Mouse (Mus musculus) hindbrain, embryonic 12.5 days (tissue): ENCODE measurements around the gene Pomt2. TPM values are rescaled to one million over a fixed set of nuclear protein-coding genes. Genes with fewer than 3 reads are reported as not detected.

Experiments used
- ATAC-seq: fragments of 200-750 bp; cut with Nextera tagmentation; 2 replicates; pipeline ENCODE4 v1.8.0; 2017; ENCODE audit warnings: moderate TSS enrichment; ENCODE audit not compliant: low FRiP score
- H3K27ac ChIP-seq: fragments of 300-500 bp; sonication (generic); 2 replicates; pipeline ENCODE4 v1.5.1; 2016; ENCODE audit warnings: mild to moderate bottlenecking
- H3K27me3 ChIP-seq: fragments of 300-500 bp; sonication (generic); 2 replicates; pipeline ENCODE4 v1.6.1; 2016; ENCODE audit warnings: mild to moderate bottlenecking
- H3K36me3 ChIP-seq: fragments of 300-500 bp; sonication (generic); 2 replicates; pipeline ENCODE4 v1.6.1; 2016; ENCODE audit warnings: mild to moderate bottlenecking
- H3K4me1 ChIP-seq: fragments of 300-500 bp; sonication (generic); 2 replicates; pipeline ENCODE4 v1.6.1; 2016
- H3K4me2 ChIP-seq: fragments of 300-500 bp; sonication (generic); replicated peaks from 2 replicates; pipeline ENCODE4 v1.6.1; 2016; ENCODE audit warnings: mild to moderate bottlenecking
- H3K4me3 ChIP-seq: fragments of 300-500 bp; sonication (generic); 2 replicates; pipeline ENCODE4 v1.5.1; 2016; ENCODE audit warnings: mild to moderate bottlenecking
- H3K9ac ChIP-seq: fragments of 300-500 bp; sonication (generic); 2 replicates; pipeline ENCODE4 v1.6.1; 2016; ENCODE audit warnings: mild to moderate bottlenecking, moderate library complexity
- H3K9me3 ChIP-seq: fragments of 300-500 bp; sonication (generic); replicated peaks from 2 replicates; pipeline ENCODE4 v1.6.1; 2016; ENCODE audit warnings: mild to moderate bottlenecking
- whole genome bisulfite sequencing: fragments of 180-500 bp; shearing (Covaris S2); methylation state at CpG from one replicate; pipeline ENCODE4 v1.1.7; 2016; 5-methylcytosine and 5-hydroxymethylcytosine counted together
- polyA plus RNA-seq: library from polyadenylated mRNA; unstranded; fragments of >200 nt; fragmentation: Nextera tagmentation; extraction: Ambion mirVana; gene quantifications from 2 replicates; pipeline ENCODE4 v1.2.1, GENCODE M21; 2016

The Pomt2 gene
- polyA plus RNA-seq, 1 experiment from 2014 or later = 16.2 TPM

DNA sequence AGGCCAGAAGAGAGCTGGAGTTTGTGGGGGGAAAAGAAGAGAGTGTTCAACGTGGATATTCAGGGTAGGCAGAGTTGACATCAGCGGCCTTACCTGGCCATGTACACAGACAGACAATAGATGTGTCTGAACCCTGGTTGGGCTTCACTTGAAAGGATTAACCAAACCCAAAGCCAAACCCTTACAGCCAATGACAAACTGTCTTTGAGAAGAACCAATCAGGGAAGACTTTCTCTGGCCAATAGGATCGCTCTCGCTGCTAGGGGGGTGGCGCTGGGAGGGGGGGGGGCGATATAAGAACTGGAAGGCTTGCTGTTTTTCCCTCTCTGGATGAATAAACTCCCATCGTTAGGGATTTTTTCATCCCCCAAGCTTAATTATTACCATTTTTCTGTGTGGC, 60.5 kb downstream of the Pomt2 start:
- WGBS = 63% methylated on average over 7 of the region's 7 CpGs
- no peaks in the 10 kb centered on the region for H3K4me1 ChIP-seq
- no peaks in the 10 kb centered on the region for H3K9me3 ChIP-seq
- H3K4me2 ChIP-seq = no peak overlapping the region
- ATAC-seq = no peak
- H3K27ac ChIP-seq = no peak overlapping the region
- no peak overlapping the region for H3K9ac ChIP-seq
- H3K4me3 ChIP-seq = no peak overlapping the region
- no peaks in the 10 kb centered on the region for H3K36me3 ChIP-seq
- no peaks in the 10 kb centered on the region for H3K27me3 ChIP-seq

DNA sequence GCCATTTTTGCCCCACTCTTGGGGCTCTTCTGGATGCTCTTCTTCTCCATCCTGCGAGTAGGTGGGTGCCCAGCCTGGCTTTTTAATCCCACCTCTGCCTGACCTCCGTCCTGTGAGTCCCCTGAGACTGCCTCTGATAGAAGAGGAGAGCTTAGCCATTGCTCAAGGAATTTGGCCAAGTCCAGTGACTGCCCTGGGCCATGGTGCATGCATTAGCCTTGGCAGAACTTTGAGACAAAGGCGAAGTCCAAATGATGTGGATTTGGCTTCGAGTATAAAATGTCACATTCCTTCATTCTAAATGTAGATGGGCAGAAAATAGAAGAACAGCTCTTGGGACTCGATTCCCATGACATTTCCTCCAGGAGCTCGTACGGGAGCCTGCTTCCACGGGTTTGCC, 65.0 kb downstream of the Pomt2 start:
- Histone ChIP-seq H3K9ac (no peak overlapping the region), H3K4me2 (no peak overlapping the region), H3K36me3 (no peaks in the 10 kb centered on the region), H3K4me3 (no peak overlapping the region), H3K4me1 (no peaks in the 10 kb centered on the region), H3K27me3 (no peaks in the 10 kb centered on the region), H3K9me3 (no peaks in the 10 kb centered on the region), H3K27ac (no peak overlapping the region)
- no peak for ATAC-seq
- 83% methylated on average over 8 of the region's 8 CpGs for WGBS

DNA sequence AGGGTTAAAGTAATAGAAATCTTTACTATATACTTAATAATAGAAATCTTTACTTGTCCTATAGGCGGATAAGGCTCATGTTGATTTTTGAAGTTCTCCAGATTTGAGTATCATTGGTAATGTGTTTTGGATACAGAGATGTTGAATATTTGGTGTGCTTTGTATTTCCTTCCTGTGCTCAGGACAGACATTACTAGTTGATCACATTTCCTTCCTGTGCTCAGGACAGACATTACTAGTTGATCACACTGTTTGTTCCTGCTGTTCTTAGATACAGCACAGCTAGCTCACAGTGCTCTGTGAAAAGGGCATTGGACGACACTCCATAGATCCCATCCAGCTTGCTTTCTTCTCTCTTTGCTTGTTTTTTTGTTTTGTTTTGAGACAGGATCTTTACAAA, 71.2 kb downstream of the Pomt2 start:
- Histone ChIP-seq H3K4me3 (no peak overlapping the region), H3K4me1 (no peaks in the 10 kb centered on the region), H3K36me3 (no peaks in the 10 kb centered on the region), H3K27ac (no peak overlapping the region), H3K27me3 (no peaks in the 10 kb centered on the region), H3K9me3 (no peaks in the 10 kb centered on the region), H3K9ac (no peak overlapping the region), H3K4me2 (no peak overlapping the region)
- 92% methylated on average over 2 of the region's 2 CpGs for WGBS
- ATAC-seq = no peak

GRCm38 (mm10) chr12:87070520-87070919, 77.2 kb downstream of the Pomt2 start:
- ATAC-seq = no peak
- 69% methylated on average over 5 of the region's 5 CpGs for WGBS
- Histone ChIP-seq H3K36me3 (no peaks in the 10 kb centered on the region), H3K27me3 (no peaks in the 10 kb centered on the region), H3K9ac (no peak overlapping the region), H3K9me3 (no peaks in the 10 kb centered on the region), H3K4me2 (no peak overlapping the region), H3K4me3 (no peak overlapping the region), H3K4me1 (no peaks in the 10 kb centered on the region), H3K27ac (no peak overlapping the region)

DNA sequence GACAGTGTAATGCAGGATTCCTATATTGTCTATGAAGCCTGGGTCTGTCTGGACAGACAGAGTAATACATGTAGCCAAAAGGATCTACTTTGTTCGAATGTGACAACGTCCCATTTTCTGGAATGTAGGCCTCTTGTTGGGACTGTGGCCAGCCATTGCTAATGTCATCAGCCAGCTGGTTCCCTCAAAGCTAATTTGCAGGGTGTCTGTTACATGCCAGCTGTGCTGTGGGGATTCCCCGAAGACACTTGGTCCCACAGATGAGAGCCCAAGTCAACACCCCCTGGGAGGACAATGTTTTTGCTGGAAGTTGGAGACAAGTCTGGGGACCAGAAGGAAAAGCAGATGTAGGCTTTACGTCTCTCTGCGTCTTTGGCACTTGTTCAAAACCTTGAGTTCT, 81.3 kb downstream of the Pomt2 start:
- ATAC-seq = no peak
- whole genome bisulfite sequencing = 90% methylated on average over 5 of the region's 5 CpGs

DNA sequence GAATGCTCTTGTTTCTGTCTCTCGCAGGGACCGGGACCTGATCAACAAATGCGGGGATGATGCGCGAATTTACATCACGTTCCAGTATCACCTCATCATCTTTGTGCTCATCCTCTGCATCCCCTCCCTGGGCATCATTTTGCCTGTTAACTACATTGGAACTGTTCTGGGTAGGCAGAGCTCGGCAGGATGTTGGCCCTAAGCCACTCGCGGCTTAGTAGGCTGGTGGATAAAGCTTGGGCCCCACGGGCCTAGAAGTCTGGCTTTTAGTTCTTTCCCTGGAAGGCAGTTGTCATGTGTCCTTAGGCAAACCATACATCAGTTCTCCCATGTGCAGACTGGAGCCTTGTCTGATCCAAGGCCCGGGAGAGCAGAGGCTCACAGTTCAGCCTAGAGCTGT, 82.3 kb downstream of the Pomt2 start:
- Histone ChIP-seq H3K27me3 (no peaks in the 10 kb centered on the region), H3K36me3 (no peaks in the 10 kb centered on the region), H3K9ac (no peak overlapping the region), H3K27ac (no peak overlapping the region), H3K4me3 (no peak overlapping the region), H3K4me2 (no peak overlapping the region), H3K9me3 (no peaks in the 10 kb centered on the region), H3K4me1 (no peaks in the 10 kb centered on the region)
- 93% methylated on average over 11 of the region's 11 CpGs for WGBS
- ATAC-seq = no peak

More for the DNA sequence above, 81.3 kb downstream of the Pomt2 start:
- no peaks in the 10 kb centered on the region for H3K27me3 ChIP-seq
- H3K36me3 ChIP-seq = no peaks in the 10 kb centered on the region
- H3K9ac ChIP-seq = no peak overlapping the region
- no peak overlapping the region for H3K4me2 ChIP-seq
- H3K9me3 ChIP-seq = no peaks in the 10 kb centered on the region
- H3K4me3 ChIP-seq = no peak overlapping the region
- no peak overlapping the region for H3K27ac ChIP-seq
- no peaks in the 10 kb centered on the region for H3K4me1 ChIP-seq

DNA sequence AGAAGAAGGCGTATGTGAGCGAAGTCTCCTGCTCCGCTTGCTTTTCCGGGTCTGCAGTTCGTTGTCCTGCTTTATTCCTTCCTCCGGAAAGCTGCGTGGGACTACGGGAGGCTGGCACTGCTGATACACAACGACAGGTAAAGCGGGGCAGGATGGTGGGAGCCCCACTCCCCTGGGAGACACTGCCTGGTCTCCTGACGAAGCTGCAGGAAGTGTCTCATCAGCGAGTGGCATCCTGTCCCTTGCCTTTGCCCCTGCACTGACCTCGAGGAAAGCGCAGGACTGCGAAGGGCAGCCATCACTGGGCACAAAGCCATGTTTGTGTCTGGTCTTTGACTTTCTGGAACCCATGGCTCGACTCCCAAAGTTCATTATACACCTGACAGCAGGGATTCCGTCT, 90.7 kb downstream of the Pomt2 start:
- no peaks in the 10 kb centered on the region for H3K9me3 ChIP-seq
- no peak for ATAC-seq
- no peak overlapping the region for H3K9ac ChIP-seq
- no peak overlapping the region for H3K4me2 ChIP-seq
- H3K27me3 ChIP-seq = peaks cover 10% of the 10 kb centered on the region
- 0 out of 2 replicates have a peak, but pooled peaks cover 3% of the 10 kb centered on the region for H3K4me1 ChIP-seq
- H3K27ac ChIP-seq = no peak overlapping the region
- 68% methylated on average over 17 of the region's 17 CpGs for WGBS
- no peak overlapping the region for H3K4me3 ChIP-seq
- H3K36me3 ChIP-seq = no peaks in the 10 kb centered on the region

Other genes starting within 250 kb of the Pomt2 start
- 41.1 and 46.9 TPM in 2 replicates for gene Cipc, start 200.9 kb downstream of the Pomt2 start, polyA plus RNA-seq
- 2.9 and 3.7 TPM in 2 replicates for gene Zdhhc22, start 157.5 kb downstream of the Pomt2 start, polyA plus RNA-seq
- gene Tmem63c, start 126.6 kb downstream of the Pomt2 start, polyA plus RNA-seq = 1.8 and 2.3 TPM in 2 replicates
- 0.33 and 0.43 TPM in 2 replicates for gene Ngb, start 45.4 kb downstream of the Pomt2 start, polyA plus RNA-seq
- gene Gstz1, start 803 bp downstream of the Pomt2 start, polyA plus RNA-seq = 24.1 and 24.6 TPM in 2 replicates
- 1.6 and 2.5 TPM in 2 replicates for gene Samd15, start 51.8 kb upstream of the Pomt2 start, polyA plus RNA-seq
- gene Tmed8, start 52.5 kb upstream of the Pomt2 start, polyA plus RNA-seq = 5.4 and 6.0 TPM in 2 replicates
- gene Noxred1, start 90.8 kb upstream of the Pomt2 start, polyA plus RNA-seq = 1.6 and 1.8 TPM in 2 replicates
- gene Vipas39, start 118.3 kb upstream of the Pomt2 start, polyA plus RNA-seq = 60.0 and 62.1 TPM in 2 replicates
- 181 and 187 TPM in 2 replicates for gene Ahsa1, start 118.5 kb upstream of the Pomt2 start, polyA plus RNA-seq
- gene Ism2, start 151.7 kb upstream of the Pomt2 start, polyA plus RNA-seq = 1.0 and 1.1 TPM in 2 replicates
- gene Sptlc2, start 240.4 kb upstream of the Pomt2 start, polyA plus RNA-seq = 72.2 and 77.7 TPM in 2 replicates